ENCODE assay signal across 14 mouse cellular contexts in the genomic region with DNA sequence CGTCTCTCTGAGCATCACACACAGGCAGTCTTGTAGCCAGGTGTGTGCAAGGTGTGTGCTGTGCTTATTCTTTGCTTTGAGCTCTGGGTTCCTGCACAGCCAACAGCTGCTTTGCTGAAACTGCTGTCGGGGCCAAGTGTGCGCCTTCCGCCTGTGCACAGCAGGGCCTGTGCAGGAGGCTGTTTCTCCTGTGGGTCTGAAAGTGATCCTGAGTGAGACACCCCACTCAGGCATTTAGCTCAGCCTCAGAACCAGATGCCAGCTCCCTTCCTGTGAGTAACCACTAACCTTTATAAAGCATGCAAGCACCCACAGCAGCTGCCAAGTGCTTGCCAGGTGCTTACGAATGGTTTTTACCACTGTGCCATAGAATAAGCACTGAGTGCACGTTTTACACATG.
DNase-seq lines count a peak whose midpoint lies in the region; ATAC-seq lines count a peak whose summit lies in the region.
"Had no signal": no experiment of that assay in that cellular context is flagged by ENCODE, and none has a peak within 500 bp of the region (broad histone marks: within the 10 kb centered on the region; RNA-seq: fewer than 3 reads in every experiment).

No protein-coding gene starts in this region.

- DNase-seq in gastrocnemius, postnatal 25 days: peak; percentile 15
- DNase-seq in gastrocnemius, postnatal 36 days: no peak
- peak; percentile 3 for DNase-seq in 3134 (ENCODE audit: extremely low read depth, insufficient read length, low spot score)
- peak; percentile 29 for DNase-seq in telencephalon, adult 2 months (ENCODE audit: low read depth, low spot score)
- no peak for DNase-seq in urinary bladder, postnatal 10 days (ENCODE audit: low spot score)
- no peak for DNase-seq in cerebellum, adult 18-20 months
- DNase-seq: cerebellum, adult 9-10 months; gastrocnemius, adult 2 months; heart, postnatal 36 days; lung, adult 18-20 months had no signal

- ATAC-seq in activated CD4-positive, CD25-positive, alpha-beta regulatory T cell, adult 4 months: peak; percentile 25
- no peak for ATAC-seq in erythroblast, adult 5-6 weeks (replicated peaks; ENCODE audit: low FRiP score, poor library complexity, severe bottlenecking)
- ATAC-seq: intestine, embryonic 15.5 days; Patski had no signal

- intact Hi-C loops in gastrocnemius, postnatal 36 days (cut with DNase I): no loop called here

Comparison
In these comparisons a context has a peak if more than half of its experiments do, and no peak if none do; other contexts are left out.
1. DNase-seq: peak in gastrocnemius, postnatal 25 days (single experiment), 3134 (single experiment) and telencephalon, adult 2 months (single experiment); none in gastrocnemius, postnatal 36 days (0 of 2), urinary bladder, postnatal 10 days (single experiment) and cerebellum, adult 18-20 months (0 of 2).